Mouse (Mus musculus): ENCODE measurements around the gene Cxcl10.
"Not testable (repeated sequence)": the region's sequence is repeated elsewhere in the genome, so short reads cannot be mapped to it uniquely, and the experiment has no call there.

The Cxcl10 gene

GRCm38 (mm10) chr5:92368392-92368791, 19.7 kb upstream of the Cxcl10 start:
- no peak for DNase-seq

- no peak for DNase-seq
Observed at GRCm38 (mm10) chr5:92366565-92366964, 17.9 kb upstream of the Cxcl10 start.

DNA sequence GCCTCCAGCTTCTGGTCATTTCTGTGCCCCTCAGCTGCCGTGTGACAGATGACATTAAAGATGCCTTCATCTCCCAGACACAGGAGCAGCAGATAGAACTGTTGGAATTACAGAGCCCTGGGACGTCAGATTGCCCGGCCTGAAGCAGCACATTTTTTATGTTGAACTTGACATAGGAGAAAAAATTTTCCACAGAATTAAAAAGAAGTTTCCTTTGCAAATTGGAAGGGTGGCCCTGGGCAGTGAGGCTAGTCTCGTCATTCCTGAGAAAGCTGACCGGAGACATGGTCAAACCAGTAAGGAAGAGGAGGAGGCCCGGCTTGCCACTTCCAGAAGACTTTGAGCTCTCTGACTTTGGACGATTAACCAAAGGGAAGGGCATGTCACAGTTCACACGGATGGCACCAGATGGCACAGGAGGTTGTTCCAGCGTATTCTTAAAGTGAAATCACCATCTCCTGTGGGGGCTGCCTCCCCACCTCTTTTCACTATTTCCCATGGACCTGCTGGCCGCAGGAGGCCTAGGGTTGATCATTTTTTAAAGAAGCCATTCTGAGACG, 16.5 kb upstream of the Cxcl10 start:
- no peak for DNase-seq

DNA sequence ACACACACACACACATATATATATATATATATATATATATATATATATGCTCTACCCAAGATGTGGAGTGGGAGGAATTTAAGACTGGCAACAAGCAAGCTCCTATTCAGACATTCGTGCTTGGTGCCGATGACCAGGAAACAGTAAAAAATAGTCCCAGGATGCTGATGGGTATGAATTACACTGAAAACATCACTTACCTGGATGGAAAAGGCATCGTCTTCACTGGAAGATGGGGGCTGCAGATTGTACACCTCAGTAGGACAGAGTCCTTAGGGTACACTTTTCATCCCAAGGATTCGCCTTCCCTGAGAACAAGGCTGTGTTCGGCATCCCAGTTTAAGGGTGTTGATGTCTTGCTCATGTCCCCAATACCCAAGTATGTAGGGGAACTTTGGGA, 15.3 kb upstream of the Cxcl10 start:
- DNase-seq: no peak

DNA sequence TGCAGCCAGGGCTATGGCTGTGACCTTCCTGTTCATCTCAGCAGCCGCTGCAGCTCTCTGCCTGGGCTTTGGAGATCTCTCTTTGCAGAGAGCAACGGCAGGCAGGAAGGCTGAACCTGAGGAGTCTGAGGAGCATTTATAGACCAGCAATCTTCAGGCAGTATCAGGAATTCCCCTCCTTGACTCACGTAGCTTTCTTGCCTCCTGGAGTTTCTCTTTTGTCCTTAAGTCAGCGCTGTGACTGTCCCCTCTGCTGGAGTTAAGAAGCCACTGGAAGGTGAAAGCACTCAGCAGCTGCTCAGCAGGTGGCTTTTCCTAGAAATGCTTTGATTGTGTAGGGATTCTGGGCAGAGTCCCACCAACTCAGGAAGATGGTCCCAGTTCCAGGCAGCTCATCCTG, 14.5 kb upstream of the Cxcl10 start:
- no peak for DNase-seq

- no peak for DNase-seq
Observed at GRCm38 (mm10) chr5:92358767-92359455, 10.2 kb upstream of the Cxcl10 start.

DNA sequence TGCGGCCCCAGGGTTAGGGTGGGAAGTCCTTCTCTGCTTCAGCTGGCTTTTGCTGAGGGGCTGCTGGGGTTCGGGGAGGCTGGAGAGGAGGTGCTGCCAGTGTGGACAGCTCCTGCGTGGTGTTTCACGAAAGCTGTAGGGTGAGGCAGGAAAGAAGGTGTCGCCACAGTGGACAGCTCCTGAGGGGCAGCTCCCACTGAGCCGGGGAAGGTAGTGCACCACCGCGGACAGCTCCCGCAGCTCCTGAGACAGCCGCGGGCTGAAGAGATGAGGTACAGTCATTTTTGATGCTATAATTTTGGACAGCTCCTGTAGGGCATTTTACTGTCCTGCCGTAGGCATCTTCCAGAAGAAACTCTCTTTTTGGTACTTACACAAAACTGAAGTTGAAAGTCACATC, 9.3 kb upstream of the Cxcl10 start:
- DNase-seq: no peak

DNA sequence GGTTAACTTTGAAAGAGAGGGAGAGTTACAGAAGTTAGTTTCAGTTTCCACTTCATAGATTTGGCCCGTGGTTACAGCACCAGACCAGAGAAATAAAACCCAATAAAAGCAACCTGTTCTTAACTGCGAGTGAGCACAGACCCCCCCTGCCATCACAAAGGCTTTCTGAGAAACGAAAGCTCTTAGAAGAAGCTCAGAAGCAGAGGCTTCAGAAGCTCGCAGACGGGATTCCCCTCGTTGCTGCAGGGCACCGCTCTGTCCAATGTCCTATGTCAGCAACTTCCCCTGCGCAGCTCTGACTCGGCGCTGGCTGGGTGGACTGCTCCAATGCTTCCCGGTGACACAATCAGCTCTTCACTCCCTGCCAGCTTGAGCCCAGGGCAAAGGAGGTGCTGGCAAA, 4.8 kb upstream of the Cxcl10 start:
- DNase-seq: no peak

DNA sequence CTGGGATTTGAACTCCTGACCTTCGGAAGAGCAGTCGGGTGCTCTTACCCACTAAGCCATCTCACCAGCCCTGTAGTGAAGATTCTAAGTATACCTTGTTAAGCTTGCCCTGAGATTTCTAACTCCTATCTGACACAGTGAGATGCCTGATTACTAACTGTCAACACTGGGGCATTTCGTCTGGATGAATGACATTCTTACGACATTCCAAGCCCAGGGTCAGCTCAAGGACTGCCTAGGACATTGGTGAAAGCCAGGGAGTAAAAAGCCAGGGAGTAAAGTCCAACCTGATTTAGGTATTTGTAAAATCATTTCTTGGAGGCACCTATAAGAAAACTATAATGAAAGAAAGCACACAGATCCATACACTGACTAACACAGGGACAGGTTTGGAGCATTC, 4.0 kb upstream of the Cxcl10 start:
- DNase-seq: not testable (repeated sequence)

- no peak for DNase-seq
Observed at GRCm38 (mm10) chr5:92349731-92350130, 1.0 kb upstream of the Cxcl10 start.

DNA sequence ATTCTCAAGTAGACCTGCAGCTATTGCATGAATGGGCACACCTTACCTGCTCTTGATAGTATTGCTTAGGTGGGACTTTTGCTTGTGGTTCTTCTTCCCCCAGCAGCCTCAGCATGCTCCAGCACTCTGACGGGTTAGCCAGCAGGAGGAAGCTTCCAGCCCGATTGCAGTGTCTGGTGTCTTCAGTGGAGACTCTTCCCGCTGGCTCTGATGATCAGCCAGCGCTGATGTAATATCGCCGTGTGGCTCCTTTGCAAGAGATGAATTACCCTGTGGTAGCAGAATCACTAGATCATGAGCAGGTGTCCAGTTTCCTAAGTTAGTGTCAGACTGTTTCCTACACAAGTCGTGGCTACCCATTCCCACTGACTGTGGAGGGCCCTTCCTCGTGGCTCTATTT, 3.7 kb downstream of the Cxcl10 start:
- no peak for DNase-seq

DNA sequence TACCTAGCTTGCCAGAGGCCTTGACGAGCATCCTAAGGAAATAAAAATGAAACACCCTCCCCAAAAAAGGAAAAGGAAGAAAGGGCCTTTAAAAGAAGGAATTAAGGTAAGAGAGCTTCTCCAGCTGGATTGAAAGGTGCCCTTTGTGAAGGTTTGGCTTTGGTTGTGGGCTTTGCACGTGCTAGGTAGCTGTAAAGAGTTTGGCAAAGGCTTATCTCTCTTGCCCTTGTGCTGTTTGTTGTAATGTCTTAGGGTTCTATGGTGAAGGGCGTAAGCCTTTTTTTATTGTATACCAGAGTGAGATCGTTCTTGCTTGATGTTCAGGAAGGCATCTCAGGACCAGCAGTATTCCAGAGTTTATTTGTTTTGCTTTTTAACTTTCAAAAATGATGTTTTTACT, 8.1 kb downstream of the Cxcl10 start:
- no peak for DNase-seq

DNA sequence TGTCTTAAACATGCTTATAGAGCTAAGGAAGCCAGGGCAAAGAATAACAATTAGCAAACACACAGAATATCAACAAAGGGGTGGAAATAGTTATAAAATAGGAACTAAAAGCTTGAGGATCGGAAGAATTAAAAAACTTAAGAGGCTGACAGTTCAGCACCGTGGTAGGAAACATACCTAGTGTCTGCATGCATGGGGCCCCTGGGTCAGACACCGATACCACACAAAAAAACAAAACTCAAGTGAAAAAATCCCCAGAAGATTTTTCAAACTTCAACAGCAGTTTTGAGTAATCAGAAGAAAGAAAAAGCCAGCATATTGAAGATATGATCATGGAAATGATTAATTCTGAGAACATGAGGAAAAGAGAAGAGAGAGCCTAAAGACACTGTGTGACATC, 11.9 kb downstream of the Cxcl10 start:
- DNase-seq: no peak

DNA sequence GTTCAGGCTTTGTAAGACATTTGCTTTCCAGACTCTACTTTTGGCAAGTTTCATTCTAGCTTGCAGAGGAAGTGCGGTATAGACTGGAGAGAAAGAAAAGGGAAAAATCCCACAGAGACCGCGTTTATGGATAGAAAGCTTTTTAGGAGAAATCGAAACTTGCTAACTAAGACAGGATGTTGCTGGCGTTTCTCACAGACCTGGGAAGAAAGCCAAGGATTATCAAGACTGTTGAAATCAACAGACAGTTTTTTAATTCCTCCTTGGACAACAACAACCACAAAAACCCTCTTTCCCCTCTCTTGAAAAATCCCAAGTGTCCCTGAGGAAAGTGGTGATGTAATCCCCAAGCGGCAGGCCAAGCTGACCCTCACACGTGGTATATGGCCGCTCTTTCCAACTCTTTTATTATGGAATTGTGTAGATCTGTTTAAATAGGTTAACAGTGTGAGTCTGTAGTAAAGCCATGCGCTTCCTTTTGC, 16.3 kb downstream of the Cxcl10 start:
- DNase-seq: no peak

GRCm38 (mm10) chr5:92331635-92332338, 16.9 kb downstream of the Cxcl10 start, which contains the start of gene Art3:
TSS of gene Art3 (plus strand) at chr5:92331827.
- DNase-seq: no peak

- DNase-seq: no peak
Observed at GRCm38 (mm10) chr5:92331122-92331521, 17.6 kb downstream of the Cxcl10 start.

GRCm38 (mm10) chr5:92327929-92328328, 20.8 kb downstream of the Cxcl10 start, which contains the start of gene Cxcl9:
TSS of gene Cxcl9 (minus strand) at chr5:92328079.
- no peak for DNase-seq

GRCm38 (mm10) chr5:92327367-92327766, 21.3 kb downstream of the Cxcl10 start:
- no peak for DNase-seq

DNA sequence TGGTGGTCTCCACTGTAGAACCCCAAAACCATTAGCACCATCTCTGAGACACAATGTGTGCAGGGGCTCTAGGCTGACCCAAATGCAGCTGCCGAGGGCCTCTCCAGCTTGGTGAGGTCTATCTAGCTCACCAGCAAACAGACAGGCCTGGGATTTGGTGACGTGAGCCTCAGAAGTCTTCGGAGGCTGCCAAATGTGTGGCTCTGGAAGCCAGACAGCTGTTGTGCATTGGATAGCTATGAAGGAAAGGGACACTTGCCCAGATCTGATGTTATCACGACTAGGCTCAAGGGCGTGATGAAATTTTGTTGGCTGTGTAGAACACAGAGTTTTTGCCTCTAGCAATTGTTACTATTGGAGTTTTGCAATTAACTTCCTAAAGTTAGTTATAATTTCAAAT, 25.4 kb downstream of the Cxcl10 start:
- DNase-seq: no peak

- DNase-seq: no peak
Observed at GRCm38 (mm10) chr5:92322612-92323011, 26.1 kb downstream of the Cxcl10 start.

DNA sequence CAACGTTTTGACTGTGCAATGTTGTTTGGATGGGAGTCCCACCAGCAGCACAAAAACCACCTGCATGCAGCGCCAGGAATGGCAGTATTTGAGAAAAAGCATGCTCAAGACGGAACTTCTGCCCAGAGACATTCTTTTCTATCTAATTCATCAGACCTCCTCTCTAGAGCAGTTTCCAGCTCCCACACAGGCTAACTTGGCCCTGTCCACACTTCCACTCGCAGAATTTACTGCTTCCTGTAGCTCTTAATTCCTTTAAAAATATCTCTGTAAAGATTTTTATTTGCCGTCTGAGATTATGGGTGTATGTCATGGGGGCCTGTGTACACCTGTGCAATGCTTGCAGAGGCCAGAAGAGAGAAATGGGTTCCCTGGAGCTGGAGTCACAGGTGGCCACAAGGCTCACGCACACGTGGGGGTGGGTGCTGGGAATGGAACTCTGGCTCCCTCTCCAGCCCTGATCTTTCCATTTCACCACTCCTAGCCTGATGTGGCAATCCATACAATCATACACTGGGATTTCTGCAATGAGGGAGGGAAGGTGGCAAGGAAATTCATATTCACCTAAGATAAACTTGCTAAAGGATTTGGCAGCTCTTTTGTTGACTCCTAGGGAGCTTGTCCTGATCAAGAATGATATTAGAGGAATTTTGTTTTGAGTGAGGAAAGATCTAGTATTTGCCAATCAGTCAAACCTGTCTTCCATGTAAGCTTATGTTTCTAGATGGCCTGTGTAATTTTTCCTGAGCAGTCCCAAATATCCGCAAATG, 26.9 kb downstream of the Cxcl10 start:
- DNase-seq: no peak

GRCm38 (mm10) chr5:92318596-92318995, 30.1 kb downstream of the Cxcl10 start:
- no peak for DNase-seq

DNA sequence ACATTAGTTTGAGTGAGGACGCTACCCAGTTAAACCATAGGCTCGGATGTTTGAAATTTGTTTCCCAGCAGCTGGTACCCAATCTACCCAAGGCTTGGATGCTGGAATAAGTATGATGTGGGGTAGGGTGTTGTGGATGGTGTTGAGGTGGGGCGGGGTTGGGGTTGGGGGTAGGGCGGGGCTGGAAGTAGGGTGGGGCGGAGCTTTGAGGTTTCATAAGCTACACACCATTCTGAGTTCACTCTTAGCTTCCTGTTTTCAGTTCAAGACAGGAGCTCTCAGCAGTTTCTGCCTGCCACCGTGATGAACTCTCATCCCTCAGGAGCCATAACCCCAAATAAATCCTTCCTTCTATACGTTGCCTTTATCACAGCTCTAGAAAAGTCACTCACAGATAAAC, 30.6 kb downstream of the Cxcl10 start:
- no peak for DNase-seq
